Mouse (Mus musculus) thymus, adult 2 months (tissue): ENCODE data around the gene Drd4.

Experiments used
- CTCF ChIP-seq: fragments of 200-500 bp; IDR thresholded peaks from 2 replicates; pipeline ENCODE4 v1.5.1; 2012; ENCODE audit warnings: mild to moderate bottlenecking, control low read depth, low read length, moderate library complexity, borderline replicate concordance; ENCODE audit not compliant: control insufficient read depth, poor library complexity, insufficient read depth; ENCODE audit errors: extremely low read depth
- POLR2A ChIP-seq: fragments of 200-500 bp; IDR thresholded peaks from 2 replicates; pipeline ENCODE4 v1.6.1; 2012; ENCODE audit warnings: mild to moderate bottlenecking, low read length, control low read depth, moderate library complexity; ENCODE audit not compliant: control insufficient read depth, poor library complexity, insufficient read depth; ENCODE audit errors: extremely low read depth

- TF ChIP-seq POLR2A (no peak), CTCF (no peak)
These were observed 36.7 kb downstream of the Drd4 start for GRCm38 (mm10) chr7:141328373-141328990.
